Mouse (Mus musculus) heart, adult 2 months (tissue): Measurements from ENCODE around the gene Srsf2. TPM values are rescaled to one million over a fixed set of nuclear protein-coding genes. Genes with fewer than 3 reads are reported as not detected.
A peak's percentile ranks its signal among the peaks of the same experiment; 100 is the strongest.
"Not testable (repeated sequence)": the region's sequence is repeated elsewhere in the genome, so short reads cannot be mapped to it uniquely, and the experiment has no call there.

ENCODE experiments used
- DNase-seq, 2 experiments: peaks; one replicate each; pipeline ENCODE4 v3.0.0; 2021
- H3K27ac ChIP-seq: fragments of 200-600 bp; 2 replicates; pipeline ENCODE4 v1.8.1; 2022
- H3K27me3 ChIP-seq: fragments of 200-500 bp; 2 replicates; pipeline ENCODE4 v1.6.1; 2012; ENCODE audit warnings: mild to moderate bottlenecking, low read length, inconsistent platforms, mixed read lengths; ENCODE audit not compliant: control insufficient read depth, insufficient read depth
- H3K36me3 ChIP-seq: fragments of 200-500 bp; 2 replicates; pipeline ENCODE4 v1.6.1; 2012; ENCODE audit warnings: low read length, inconsistent platforms; ENCODE audit not compliant: control insufficient read depth, insufficient read depth
- H3K4me1 ChIP-seq: fragments of 200-500 bp; 2 replicates; pipeline ENCODE4 v1.6.1; 2011; ENCODE audit warnings: low read length; ENCODE audit not compliant: control insufficient read depth, insufficient read depth
- H3K4me3 ChIP-seq: fragments of 200-600 bp; 2 replicates; pipeline ENCODE4 v1.8.1; 2022
- H3K79me2 ChIP-seq: fragments of 200-500 bp; replicated peaks from 2 replicates; pipeline ENCODE4 v1.6.1; 2012; ENCODE audit warnings: mild to moderate bottlenecking, inconsistent platforms, low read length, moderate library complexity, mixed read lengths; ENCODE audit not compliant: control insufficient read depth, insufficient read depth
- H3K9ac ChIP-seq: fragments of 200-500 bp; 2 replicates; pipeline ENCODE4 v1.6.1; 2012; ENCODE audit warnings: low read depth, mild to moderate bottlenecking, control low read depth, inconsistent platforms, low read length, mixed read lengths
- CTCF ChIP-seq: fragments of 200-600 bp; IDR thresholded peaks from 2 replicates; pipeline ENCODE4 v1.8.1; 2022; ENCODE audit warnings: antibody characterized with exemption, mild to moderate bottlenecking, moderate library complexity
- EP300 ChIP-seq: fragments of 200-500 bp; IDR thresholded peaks from 2 replicates; pipeline ENCODE4 v1.6.1; 2011; ENCODE audit warnings: low read depth, low read length, control low read depth; ENCODE audit not compliant: insufficient read depth
- POLR2A ChIP-seq: fragments of 200-500 bp; IDR thresholded peaks from 2 replicates; pipeline ENCODE4 v1.6.1; 2011; ENCODE audit warnings: mild to moderate bottlenecking, low read depth, low read length, control low read depth; ENCODE audit not compliant: insufficient read depth
- WGBS: fragments of 180-500 bp; shearing (Covaris S2); methylation state at CpG from one replicate; pipeline ENCODE4 v1.1.7; 2018; 5-methylcytosine and 5-hydroxymethylcytosine counted together
- intact Hi-C: fragments of 180-260 bp; cut with DNase I; formaldehyde crosslinking; loops from one replicate; pipeline ENCODE4 v1.15.1; 2025
- polyA plus RNA-seq: library from polyadenylated mRNA; depleted of rRNA; stranded (reverse); fragments of >200 nt; gene quantifications from 2 replicates; pipeline ENCODE4 v1.2.3, GENCODE M21; 2012
- total RNA-seq, 2 experiments: library from RNA; stranded (reverse); gene quantifications; 2 replicates each; pipeline ENCODE4 v1.2.3; 2021

Gene Srsf2
- total and polyA plus RNA-seq, 3 experiments, result 91.4 to 158 (median 104) TPM

GRCm38 (mm10) chr11:116832172-116832685 is 20.7 kb downstream of the Srsf2 start:
- H3K36me3 ChIP-seq, result no peaks in the 10 kb centered on the region
- H3K27ac ChIP-seq, result no peak overlapping the region
- intact Hi-C loops, result no loop called here
- H3K4me3 ChIP-seq, result no peak overlapping the region
- DNase-seq, result no peak
- H3K79me2 ChIP-seq, result no peaks in the 10 kb centered on the region
- H3K27me3 ChIP-seq, result no peaks in the 10 kb centered on the region
- 55% methylated on average over 4 of the region's 4 CpGs for WGBS
- H3K9ac ChIP-seq, result no peak overlapping the region
- no peak for TF ChIP-seq POLR2A
- TF ChIP-seq CTCF, result no peak
- no peak for TF ChIP-seq EP300
- peaks cover 2% of the 10 kb centered on the region for H3K4me1 ChIP-seq

- WGBS, result 2% methylated on average over 67 of the region's 71 CpGs
- intact Hi-C loops, result loop anchor here (2.0 kb wide), 1 partner anchor 15 kb away; the partner anchor contains the start of genes Jmjd6 and Mettl23
Measured at GRCm38 (mm10) chr11:116827534-116828165, 25.2 kb downstream of the Srsf2 start, which contains the start of gene Mxra7. Gene Mxra7, minus strand, starts transcription at chr11:116828046.

GRCm38 (mm10) chr11:116826550-116827504 is 26.1 kb downstream of the Srsf2 start:
- H3K27ac ChIP-seq, result peak overlapping the region; percentile 90

More at GRCm38 (mm10) chr11:116827534-116828165, 25.2 kb downstream of the Srsf2 start, which contains the start of gene Mxra7:
- peak; percentile 91 to 96 for DNase-seq
- Histone ChIP-seq H3K4me1 (peaks cover 6% of the 10 kb centered on the region), H3K27ac (peak within 1 kb of the TSS; percentile 90), H3K36me3 (no peaks in the 10 kb centered on the region), H3K9ac (peak within 1 kb of the TSS; percentile 93), H3K27me3 (no peaks in the 10 kb centered on the region), H3K4me3 (peak within 1 kb of the TSS; percentile 87), H3K79me2 (0 out of 2 replicates have a peak, but pooled peaks cover 2% of the 10 kb centered on the region)
- TF ChIP-seq POLR2A (peak; percentile 61; the same call in 1 of the 2 replicates), CTCF (peak; percentile 37; the same call in 1 of the 2 replicates), EP300 (0 out of 2 replicates have a peak, but pooled peaks have one; percentile 17)

GRCm38 (mm10) chr11:116825230-116825629 is 27.7 kb downstream of the Srsf2 start:
- Histone ChIP-seq H3K27ac (peak overlapping the region; percentile 36; the same call in 1 of the 2 replicates), H3K4me1 (peaks cover 22% of the 10 kb centered on the region), H3K36me3 (no peaks in the 10 kb centered on the region), H3K4me3 (no peak overlapping the region), H3K79me2 (peaks cover 2% of the 10 kb centered on the region; the same call in 1 of the 2 replicates), H3K27me3 (no peaks in the 10 kb centered on the region), H3K9ac (peak overlapping the region; percentile 45; the same call in 1 of the 2 replicates)
- no peak for DNase-seq
- 33% methylated on average over 5 of the region's 5 CpGs for WGBS
- intact Hi-C loops, result no loop called here
- TF ChIP-seq POLR2A, result no peak
- no peak for TF ChIP-seq EP300
- TF ChIP-seq CTCF, result no peak

More at GRCm38 (mm10) chr11:116826550-116827504, 26.1 kb downstream of the Srsf2 start:
- intact Hi-C loops, result loop anchor here (2.0 kb wide), 1 partner anchor 16 kb away; the partner anchor contains the start of genes Jmjd6 and Mettl23
- Histone ChIP-seq H3K9ac (peak overlapping the region; percentile 93), H3K36me3 (no peaks in the 10 kb centered on the region), H3K79me2 (peaks cover 2% of the 10 kb centered on the region; the same call in 1 of the 2 replicates), H3K27me3 (no peaks in the 10 kb centered on the region), H3K4me3 (peak overlapping the region; percentile 87), H3K4me1 (peaks cover 9% of the 10 kb centered on the region)
- 32% methylated on average over 17 of the region's 17 CpGs for WGBS
- no peak for DNase-seq
- no peak for TF ChIP-seq CTCF
- no peak for TF ChIP-seq POLR2A
- no peak for TF ChIP-seq EP300

- H3K27ac ChIP-seq, H3K27me3 ChIP-seq, H3K79me2 ChIP-seq, intact Hi-C loops, H3K9ac ChIP-seq, H3K36me3 ChIP-seq, H3K4me3 ChIP-seq, DNase-seq: not testable (repeated sequence)
- 98% methylated on average over 10 of the region's 10 CpGs for WGBS
- peaks cover 30% of the 10 kb centered on the region for H3K4me1 ChIP-seq
Measured at GRCm38 (mm10) chr11:116823885-116824284, 29.0 kb downstream of the Srsf2 start.
